Mouse (Mus musculus): ENCODE results near the gene Kcnc3. TPM values are rescaled to one million over a fixed set of nuclear protein-coding genes. Genes with fewer than 3 reads are reported as not detected.
A peak's percentile ranks its signal among the peaks of the same experiment; 100 is the strongest.

Gene Kcnc3
- polyA plus RNA-seq (2012) = 0.01 TPM in 2 replicates

DNA sequence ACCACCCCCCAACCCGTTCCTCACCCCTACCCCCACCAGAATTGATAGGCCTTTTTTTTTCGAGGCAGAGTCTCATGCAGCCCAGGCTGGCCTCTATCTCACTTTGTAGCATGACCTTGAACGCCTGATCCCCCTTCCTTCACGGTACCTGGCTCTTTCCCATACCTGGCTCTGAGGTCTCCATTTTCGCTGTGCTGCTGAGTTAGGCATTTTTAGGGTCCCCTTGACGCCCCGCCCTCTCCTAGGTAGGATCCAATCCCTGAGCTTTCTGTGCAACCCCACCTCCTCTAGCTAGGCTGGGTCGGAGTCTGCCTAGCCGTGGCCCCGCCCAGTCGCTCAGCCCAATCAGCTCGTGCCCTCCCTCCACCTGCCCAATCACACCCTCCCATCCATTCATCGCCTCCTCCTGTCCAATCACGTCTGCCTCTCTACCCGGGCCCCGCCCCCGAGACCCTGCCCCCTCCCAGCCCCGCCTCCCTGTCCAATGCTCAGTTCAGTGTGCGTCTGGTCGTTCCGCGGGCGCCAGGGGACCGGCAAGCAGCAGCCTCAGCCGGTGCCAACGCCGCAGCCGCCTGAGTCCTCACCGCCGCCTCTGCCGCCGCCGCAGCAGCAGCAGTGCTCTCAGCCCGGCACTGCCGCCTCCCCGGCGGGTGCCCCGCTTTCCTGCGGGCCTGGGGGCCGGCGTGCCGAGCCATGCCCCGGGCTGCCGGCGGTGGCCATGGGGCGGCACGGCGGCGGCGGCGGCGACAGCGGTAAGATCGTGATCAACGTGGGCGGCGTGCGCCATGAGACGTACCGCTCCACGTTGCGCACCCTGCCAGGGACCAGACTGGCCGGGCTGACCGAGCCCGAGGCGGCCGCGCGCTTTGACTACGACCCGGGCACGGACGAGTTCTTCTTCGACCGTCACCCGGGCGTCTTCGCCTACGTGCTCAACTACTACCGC lies at the start of gene Kcnc3:
Gene Kcnc3, plus strand, starts transcription at position 263 of the 946 bp plus-strand sequence.
- Histone ChIP-seq H3K9me3 (ENCODE audit: control insufficient read depth, low read length) (peaks cover 22% of the 10 kb centered on the region; the same call in 1 of the 2 replicates), H3K4me3 (replicated peaks) (peak within 1 kb of the TSS; percentile 39), H3K36me3 (ENCODE audit: control insufficient read depth) (no peaks in the 10 kb centered on the region), H3K4me1 (ENCODE audit: control insufficient read depth) (peaks cover 16% of the 10 kb centered on the region), H3K27me3 (ENCODE audit: control insufficient read depth) (peaks cover 84% of the 10 kb centered on the region)
- no peak for TF ChIP-seq GATA1 (IDR thresholded peaks at IDR 0.05; ENCODE audit: low read length)
- TF ChIP-seq TAL1 (IDR thresholded peaks at IDR 0.05; ENCODE audit: low read length) = no peak

DNA sequence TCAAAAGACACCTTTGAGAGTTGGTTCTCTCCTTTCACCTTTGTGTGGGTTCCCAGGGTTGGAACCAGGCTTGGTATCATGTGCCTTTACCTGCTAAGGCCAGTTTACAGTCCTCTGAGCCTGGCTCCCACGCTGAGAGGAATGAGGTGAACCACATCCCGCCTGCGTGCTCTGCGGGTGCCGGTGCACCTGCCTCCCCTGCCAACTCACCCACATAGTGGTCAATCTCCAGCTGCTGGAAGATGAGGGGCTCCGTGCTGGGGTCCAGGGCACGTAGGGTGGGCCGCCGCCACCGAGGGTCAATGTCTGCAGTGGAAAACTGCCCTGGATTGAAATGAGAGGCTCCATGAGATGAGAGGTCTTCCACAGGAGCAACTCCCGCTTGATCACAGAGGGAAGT lies 47.9 kb upstream of the Kcnc3 start:
- no peak overlapping the region for H3K4me3 ChIP-seq (replicated peaks)
- peaks cover 2% of the 10 kb centered on the region; the same call in 1 of the 2 replicates for H3K9me3 ChIP-seq (ENCODE audit: control insufficient read depth, low read length)
- no peaks in the 10 kb centered on the region for H3K27me3 ChIP-seq (ENCODE audit: control insufficient read depth)
- TF ChIP-seq TAL1 (IDR thresholded peaks at IDR 0.05; ENCODE audit: low read length) = no peak
- no peak for TF ChIP-seq GATA1 (IDR thresholded peaks at IDR 0.05; ENCODE audit: low read length)
- peaks cover 93% of the 10 kb centered on the region for H3K36me3 ChIP-seq (ENCODE audit: control insufficient read depth)
- H3K4me1 ChIP-seq (ENCODE audit: control insufficient read depth) = peaks cover 15% of the 10 kb centered on the region

DNA sequence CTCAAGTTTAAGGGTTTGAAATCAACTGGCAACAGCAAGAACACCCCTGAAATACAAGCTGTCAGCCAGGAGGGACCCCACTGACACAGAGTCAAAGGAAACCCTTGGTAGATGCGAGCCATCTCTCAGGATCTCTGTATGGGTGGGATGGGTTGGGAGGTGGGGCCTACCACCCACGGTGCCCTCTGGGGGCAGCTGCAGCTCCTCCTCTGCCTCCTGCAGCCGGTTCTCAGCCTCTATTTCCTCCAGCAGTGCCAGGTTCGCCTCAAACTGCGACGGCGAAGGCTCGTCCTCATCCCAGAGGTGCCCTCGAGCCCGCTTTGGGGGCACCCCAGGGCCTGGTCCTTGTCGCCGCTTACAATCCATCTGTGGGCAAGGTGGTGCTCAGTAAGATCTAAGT lies 47.4 kb upstream of the Kcnc3 start:
- Histone ChIP-seq H3K27me3 (ENCODE audit: control insufficient read depth) (no peaks in the 10 kb centered on the region), H3K4me3 (replicated peaks) (no peak overlapping the region), H3K36me3 (ENCODE audit: control insufficient read depth) (peaks cover 91% of the 10 kb centered on the region), H3K9me3 (ENCODE audit: control insufficient read depth, low read length) (peaks cover 2% of the 10 kb centered on the region; the same call in 1 of the 2 replicates), H3K4me1 (ENCODE audit: control insufficient read depth) (peaks cover 20% of the 10 kb centered on the region)
- no peak for TF ChIP-seq TAL1 (IDR thresholded peaks at IDR 0.05; ENCODE audit: low read length)
- no peak for TF ChIP-seq GATA1 (IDR thresholded peaks at IDR 0.05; ENCODE audit: low read length)

DNA sequence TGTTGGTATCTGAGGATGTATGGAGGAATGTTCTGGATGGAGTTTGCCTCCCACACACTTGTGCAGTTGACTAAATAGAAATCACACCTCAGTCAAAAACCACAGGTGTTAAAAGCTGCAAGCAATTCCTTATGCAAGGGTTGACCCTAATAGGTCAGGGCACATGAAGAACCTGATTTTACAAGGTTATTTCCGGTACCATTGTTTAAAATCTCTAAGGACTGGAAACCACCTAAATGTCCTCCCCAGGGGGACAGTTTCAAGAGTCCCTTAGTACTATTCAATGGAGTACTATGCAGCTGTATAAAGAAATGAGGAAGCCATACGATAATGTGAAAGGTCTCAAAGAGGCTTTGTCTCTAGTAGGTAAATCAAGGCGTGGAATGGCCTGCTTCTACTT lies 44.2 kb upstream of the Kcnc3 start:
- no peak for TF ChIP-seq TAL1 (IDR thresholded peaks at IDR 0.05; ENCODE audit: low read length)
- TF ChIP-seq GATA1 (IDR thresholded peaks at IDR 0.05; ENCODE audit: low read length) = no peak
- Histone ChIP-seq H3K27me3 (ENCODE audit: control insufficient read depth) (no peaks in the 10 kb centered on the region), H3K9me3 (ENCODE audit: control insufficient read depth, low read length) (peaks cover 4% of the 10 kb centered on the region), H3K36me3 (ENCODE audit: control insufficient read depth) (peaks cover 79% of the 10 kb centered on the region), H3K4me1 (ENCODE audit: control insufficient read depth) (peaks cover 36% of the 10 kb centered on the region), H3K4me3 (replicated peaks) (no peak overlapping the region)

DNA sequence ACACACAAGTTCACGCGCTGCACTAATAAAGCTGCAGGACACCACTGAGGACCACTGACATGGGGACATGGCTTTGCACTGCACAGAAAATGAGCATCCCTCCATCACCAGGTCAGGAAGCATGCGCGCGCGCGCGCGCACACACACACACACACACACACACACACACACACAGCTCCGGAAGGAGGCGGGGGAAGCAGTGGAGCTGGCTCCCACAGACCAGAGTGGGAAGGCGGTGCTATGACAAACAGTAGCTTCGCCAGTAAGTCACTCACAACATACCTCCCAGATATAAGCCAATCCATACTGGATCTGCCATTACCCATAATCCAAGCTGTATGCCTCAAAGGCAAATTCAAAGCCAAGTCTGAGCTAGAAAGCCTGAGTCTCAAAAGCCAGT lies 43.4 kb upstream of the Kcnc3 start:
- Histone ChIP-seq H3K4me1 (ENCODE audit: control insufficient read depth) (peaks cover 42% of the 10 kb centered on the region), H3K4me3 (replicated peaks) (peak overlapping the region; percentile 78), H3K9me3 (ENCODE audit: control insufficient read depth, low read length) (peaks cover 11% of the 10 kb centered on the region), H3K27me3 (ENCODE audit: control insufficient read depth) (no peaks in the 10 kb centered on the region), H3K36me3 (ENCODE audit: control insufficient read depth) (peaks cover 79% of the 10 kb centered on the region)
- TF ChIP-seq TAL1 (IDR thresholded peaks at IDR 0.05; ENCODE audit: low read length) (no peak), GATA1 (IDR thresholded peaks at IDR 0.05; ENCODE audit: low read length) (no peak)

DNA sequence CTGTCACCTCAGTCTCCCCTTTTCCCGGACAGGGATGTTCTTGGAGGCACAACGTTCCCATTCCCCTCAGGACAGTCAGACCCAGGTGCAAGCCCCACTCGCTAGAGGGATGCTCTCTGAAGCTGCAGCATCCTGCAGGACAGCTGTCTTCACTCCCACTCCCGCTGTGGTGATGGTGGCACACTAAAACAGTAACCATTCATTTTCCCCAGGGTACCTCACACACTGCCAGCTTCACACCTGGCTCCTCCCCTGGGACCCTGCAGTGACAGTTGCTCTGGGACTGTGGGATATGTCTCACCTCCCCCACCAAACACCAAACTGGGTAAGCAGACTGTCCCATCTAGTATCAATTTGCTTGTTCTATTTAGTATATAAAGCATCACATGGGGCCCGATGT lies 42.7 kb upstream of the Kcnc3 start:
- Histone ChIP-seq H3K4me3 (replicated peaks) (peak overlapping the region; percentile 78), H3K27me3 (ENCODE audit: control insufficient read depth) (no peaks in the 10 kb centered on the region), H3K36me3 (ENCODE audit: control insufficient read depth) (peaks cover 79% of the 10 kb centered on the region), H3K9me3 (ENCODE audit: control insufficient read depth, low read length) (peaks cover 18% of the 10 kb centered on the region), H3K4me1 (ENCODE audit: control insufficient read depth) (peaks cover 49% of the 10 kb centered on the region)
- no peak for TF ChIP-seq TAL1 (IDR thresholded peaks at IDR 0.05; ENCODE audit: low read length)
- no peak for TF ChIP-seq GATA1 (IDR thresholded peaks at IDR 0.05; ENCODE audit: low read length)

DNA sequence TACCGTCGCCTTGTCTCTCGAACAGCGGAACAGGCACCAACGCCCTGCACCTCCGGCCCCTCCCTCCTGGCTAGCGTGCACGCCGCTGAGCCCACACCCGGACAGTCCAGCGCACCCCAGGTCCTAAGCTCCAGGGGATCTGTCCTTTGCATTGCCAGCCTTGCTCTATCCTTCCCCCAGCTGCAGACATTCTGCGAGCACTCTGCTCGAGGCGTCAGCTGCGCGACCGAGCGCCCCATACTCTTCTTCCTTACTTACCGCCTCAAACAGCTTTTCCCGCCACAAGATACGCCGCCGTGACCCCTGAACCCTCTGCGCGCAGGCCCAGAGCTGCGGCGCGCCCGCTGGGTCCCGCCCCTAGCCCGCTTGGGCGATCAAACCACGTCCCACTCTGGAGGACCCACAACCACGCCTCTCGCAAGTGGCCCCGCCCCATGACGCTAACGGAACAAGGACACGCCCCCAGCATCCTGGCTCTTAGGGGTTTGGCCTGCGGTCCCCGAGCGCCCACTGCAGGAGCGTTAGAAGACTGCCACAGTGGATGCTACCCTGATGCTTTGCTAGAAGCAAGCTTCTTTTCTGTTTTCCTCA lies 41.9 kb upstream of the Kcnc3 start, which contains the start of gene Pold1:
Gene Pold1, minus strand, starts transcription at position 353 of the 591 bp plus-strand sequence.
- TF ChIP-seq TAL1 (IDR thresholded peaks at IDR 0.05; ENCODE audit: low read length) (no peak), GATA1 (IDR thresholded peaks at IDR 0.05; ENCODE audit: low read length) (no peak)
- H3K27me3 ChIP-seq (ENCODE audit: control insufficient read depth) = no peaks in the 10 kb centered on the region
- peaks cover 73% of the 10 kb centered on the region for H3K36me3 ChIP-seq (ENCODE audit: control insufficient read depth)
- peak within 1 kb of the TSS; percentile 78 for H3K4me3 ChIP-seq (replicated peaks)
- H3K9me3 ChIP-seq (ENCODE audit: control insufficient read depth, low read length) = peaks cover 18% of the 10 kb centered on the region
- peaks cover 57% of the 10 kb centered on the region for H3K4me1 ChIP-seq (ENCODE audit: control insufficient read depth)

DNA sequence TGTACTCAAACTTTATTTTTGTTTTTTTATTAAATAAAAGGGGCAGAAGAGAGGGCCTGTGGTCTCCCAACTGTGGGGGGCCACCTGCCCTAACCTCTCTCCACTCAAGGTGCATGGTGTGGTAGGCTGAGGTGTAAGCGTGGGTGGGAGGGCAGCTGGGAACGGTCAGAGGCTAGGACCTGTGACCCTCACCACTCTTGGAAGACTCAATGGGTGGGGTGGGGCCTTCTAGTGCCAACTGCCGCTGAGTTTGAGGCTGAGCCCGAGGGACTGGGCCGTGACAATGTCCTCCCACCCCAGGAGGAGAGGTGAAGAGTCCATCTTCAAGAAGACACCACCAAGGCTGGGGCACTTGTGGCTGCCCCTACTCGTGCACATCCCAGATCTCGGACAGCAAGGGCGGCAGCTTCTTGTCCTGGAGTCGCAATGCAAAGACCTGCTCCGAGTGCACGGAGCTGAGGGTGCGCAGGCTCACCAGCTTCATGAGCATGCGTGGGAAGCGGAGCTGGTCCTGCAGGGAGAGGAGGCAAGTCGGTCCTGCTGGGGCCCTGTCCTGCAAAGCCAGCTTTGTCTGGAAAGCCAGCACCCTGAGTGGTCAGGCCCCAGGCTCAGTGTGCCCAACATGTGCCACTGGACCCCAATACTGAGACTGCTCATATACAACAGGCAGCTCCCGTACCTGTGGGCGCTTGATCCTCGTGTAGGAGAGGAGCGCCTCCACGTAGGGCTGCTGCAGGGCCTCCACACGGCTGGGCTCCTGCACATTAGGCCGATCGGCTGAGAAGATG lies 40.6 kb upstream of the Kcnc3 start:
- no peak overlapping the region for H3K4me3 ChIP-seq (replicated peaks)
- no peak for TF ChIP-seq TAL1 (IDR thresholded peaks at IDR 0.05; ENCODE audit: low read length)
- peaks cover 18% of the 10 kb centered on the region for H3K9me3 ChIP-seq (ENCODE audit: control insufficient read depth, low read length)
- H3K27me3 ChIP-seq (ENCODE audit: control insufficient read depth) = no peaks in the 10 kb centered on the region
- H3K36me3 ChIP-seq (ENCODE audit: control insufficient read depth) = peaks cover 64% of the 10 kb centered on the region
- peaks cover 59% of the 10 kb centered on the region for H3K4me1 ChIP-seq (ENCODE audit: control insufficient read depth)

DNA sequence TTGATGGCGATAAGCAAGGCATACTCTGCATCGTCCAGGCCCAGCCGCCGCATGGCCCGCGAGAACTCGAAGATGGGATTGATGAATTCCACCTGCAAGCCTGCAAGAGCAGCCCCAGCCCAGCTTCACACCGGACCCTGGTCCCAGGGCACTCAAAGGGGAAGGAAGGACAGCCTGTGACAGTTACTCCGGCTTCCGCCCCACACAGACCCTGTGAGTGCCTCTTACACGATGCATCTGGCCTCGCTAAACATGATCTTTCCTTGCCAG lies 40.1 kb upstream of the Kcnc3 start:
- H3K36me3 ChIP-seq (ENCODE audit: control insufficient read depth) = peaks cover 58% of the 10 kb centered on the region
- H3K4me1 ChIP-seq (ENCODE audit: control insufficient read depth) = peaks cover 59% of the 10 kb centered on the region
- H3K9me3 ChIP-seq (ENCODE audit: control insufficient read depth, low read length) = peaks cover 18% of the 10 kb centered on the region
- TF ChIP-seq TAL1 (IDR thresholded peaks at IDR 0.05; ENCODE audit: low read length) (no peak), GATA1 (IDR thresholded peaks at IDR 0.05; ENCODE audit: low read length) (no peak)
- H3K4me3 ChIP-seq (replicated peaks) = no peak overlapping the region
- H3K27me3 ChIP-seq (ENCODE audit: control insufficient read depth) = no peaks in the 10 kb centered on the region
